Mouse (Mus musculus): Measurements from ENCODE around the gene Olfr1392. TPM values are rescaled to one million over a fixed set of nuclear protein-coding genes. Genes with fewer than 3 reads are reported as not detected.
"Not testable (repeated sequence)": the region's sequence is repeated elsewhere in the genome, so short reads cannot be mapped to it uniquely, and the experiment has no call there.

Olfr1392 gene
- polyA plus RNA-seq, 1 experiment = not detected

DNA sequence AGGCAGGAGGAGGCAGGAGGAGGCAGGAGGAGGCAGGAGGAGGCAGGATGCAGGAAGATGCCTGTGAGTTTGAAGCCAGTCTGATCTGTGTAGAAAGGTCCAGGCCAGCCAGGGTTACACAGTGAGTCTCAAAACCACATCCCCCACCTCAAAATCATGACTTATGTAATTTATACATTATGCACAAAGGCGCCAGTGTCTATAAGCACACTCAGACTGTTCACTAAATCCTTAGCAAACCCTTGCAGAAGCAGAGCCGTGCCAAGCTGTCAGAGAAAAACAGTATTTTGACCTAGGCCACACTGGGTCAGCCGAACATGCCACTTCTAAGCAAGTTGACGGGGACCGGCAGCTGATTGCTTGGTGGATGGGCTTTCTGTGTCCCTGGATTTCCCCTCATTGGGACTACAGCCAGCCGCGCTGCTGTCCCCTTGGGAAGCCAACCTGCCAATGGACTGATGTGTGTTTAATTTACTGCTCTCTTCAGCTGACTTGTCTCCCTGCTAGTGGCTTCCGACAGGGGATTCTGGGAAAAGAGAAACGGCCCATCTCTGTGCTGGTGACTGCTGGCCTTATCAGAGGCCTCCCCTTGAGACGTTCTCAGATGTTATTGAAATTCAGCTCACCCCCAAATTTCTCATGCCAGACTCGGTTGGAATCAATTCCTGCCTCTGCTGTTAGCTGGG lies 11.1 kb upstream of the Olfr1392 start:
- Histone ChIP-seq H3K4me1 (ENCODE audit: control insufficient read depth) (no peaks in the 10 kb centered on the region), H3K27me3 (ENCODE audit: control insufficient read depth) (no peaks in the 10 kb centered on the region), H3K36me3 (ENCODE audit: control insufficient read depth) (no peaks in the 10 kb centered on the region), H3K4me3 (replicated peaks) (no peak overlapping the region), H3K9me3 (ENCODE audit: control insufficient read depth, low read length) (no peaks in the 10 kb centered on the region)
- TF ChIP-seq TAL1 (IDR thresholded peaks at IDR 0.05; ENCODE audit: low read length) (no peak), GATA1 (IDR thresholded peaks at IDR 0.05; ENCODE audit: low read length) (no peak)

DNA sequence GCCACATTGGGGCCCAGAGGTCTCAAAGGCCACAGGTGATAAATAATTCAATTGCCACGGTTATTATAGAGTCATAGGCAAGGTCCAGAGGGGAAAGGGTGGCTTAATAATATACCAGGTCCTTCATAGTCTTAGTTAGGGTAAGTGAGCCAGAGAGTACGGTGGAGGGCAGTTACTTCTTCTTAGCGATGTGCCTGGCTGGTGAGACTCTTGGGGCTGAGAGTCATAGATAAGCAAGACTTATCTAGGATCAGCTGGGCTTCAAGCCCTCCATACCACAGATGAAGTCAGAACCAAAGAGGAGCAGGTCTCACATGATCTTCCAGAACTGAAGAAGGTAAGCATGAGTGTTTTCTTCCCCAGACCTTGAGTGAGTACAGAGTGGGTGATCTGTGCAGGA lies 6.9 kb upstream of the Olfr1392 start, which contains the start of gene Olfr1393:
Gene Olfr1393 (plus strand): TSS at position 83 of the 400 bp plus-strand sequence.
- Histone ChIP-seq H3K36me3 (ENCODE audit: control insufficient read depth) (no peaks in the 10 kb centered on the region), H3K27me3 (ENCODE audit: control insufficient read depth) (no peaks in the 10 kb centered on the region), H3K9me3 (ENCODE audit: control insufficient read depth, low read length) (no peaks in the 10 kb centered on the region), H3K4me1 (ENCODE audit: control insufficient read depth) (no peaks in the 10 kb centered on the region), H3K4me3 (replicated peaks) (no peak within 1 kb of the TSS)
- no peak for TF ChIP-seq GATA1 (IDR thresholded peaks at IDR 0.05; ENCODE audit: low read length)

DNA sequence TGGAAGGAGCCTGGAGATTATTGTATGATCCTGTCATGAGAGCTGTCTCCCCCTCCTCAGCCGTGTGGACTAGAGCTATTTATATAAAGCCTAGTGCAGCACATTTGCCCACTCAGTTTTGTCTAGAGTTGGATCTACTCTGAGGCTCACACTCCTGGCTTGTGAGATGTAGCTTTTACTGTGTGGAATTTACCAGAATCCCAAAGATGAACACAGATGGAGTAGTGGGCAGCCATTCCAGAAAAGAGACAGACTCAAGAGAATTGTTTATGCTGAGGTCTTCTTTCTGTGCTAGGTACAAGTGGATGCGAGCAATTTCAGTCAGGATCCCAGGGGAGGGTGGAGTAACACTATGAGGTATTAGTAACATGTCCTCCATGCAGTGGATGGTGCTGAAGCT lies 2.2 kb downstream of the Olfr1392 start:
- Histone ChIP-seq H3K4me3 (replicated peaks) (no peak overlapping the region), H3K9me3 (ENCODE audit: control insufficient read depth, low read length) (no peaks in the 10 kb centered on the region), H3K27me3 (ENCODE audit: control insufficient read depth) (no peaks in the 10 kb centered on the region), H3K36me3 (ENCODE audit: control insufficient read depth) (no peaks in the 10 kb centered on the region), H3K4me1 (ENCODE audit: control insufficient read depth) (no peaks in the 10 kb centered on the region)
- no peak for TF ChIP-seq TAL1 (IDR thresholded peaks at IDR 0.05; ENCODE audit: low read length)

DNA sequence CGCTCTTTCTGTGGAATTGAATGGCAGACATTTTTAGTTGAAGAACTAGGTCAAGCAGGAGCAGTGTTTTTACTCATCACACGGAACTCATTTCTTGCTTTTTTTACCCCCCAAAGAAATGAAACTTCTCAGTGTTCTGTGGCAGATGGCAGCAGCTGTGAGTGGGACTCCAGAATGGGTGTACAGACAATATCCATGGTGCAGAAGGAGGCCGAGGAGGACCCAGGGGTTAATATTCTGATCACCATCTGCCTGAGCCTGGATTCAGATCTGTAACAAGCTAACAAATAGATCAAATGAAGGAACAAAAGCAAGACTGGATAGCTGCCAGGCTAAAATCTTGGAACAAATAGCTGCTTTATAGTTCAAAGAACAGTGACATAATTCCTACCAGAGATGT lies 7.7 kb downstream of the Olfr1392 start:
- Histone ChIP-seq H3K4me1 (ENCODE audit: control insufficient read depth) (no peaks in the 10 kb centered on the region), H3K27me3 (ENCODE audit: control insufficient read depth) (no peaks in the 10 kb centered on the region), H3K36me3 (ENCODE audit: control insufficient read depth) (no peaks in the 10 kb centered on the region), H3K4me3 (replicated peaks) (no peak overlapping the region), H3K9me3 (ENCODE audit: control insufficient read depth, low read length) (no peaks in the 10 kb centered on the region)
- TF ChIP-seq TAL1 (IDR thresholded peaks at IDR 0.05; ENCODE audit: low read length) (no peak), GATA1 (IDR thresholded peaks at IDR 0.05; ENCODE audit: low read length) (no peak)

- Histone ChIP-seq H3K9me3 (ENCODE audit: control insufficient read depth, low read length) (no peaks in the 10 kb centered on the region), H3K36me3 (ENCODE audit: control insufficient read depth) (no peaks in the 10 kb centered on the region), H3K27me3 (ENCODE audit: control insufficient read depth) (no peaks in the 10 kb centered on the region), H3K4me1 (ENCODE audit: control insufficient read depth) (no peaks in the 10 kb centered on the region), H3K4me3 (replicated peaks) (no peak within 1 kb of the TSS)
- TF ChIP-seq GATA1 (IDR thresholded peaks at IDR 0.05; ENCODE audit: low read length) (no peak), TAL1 (IDR thresholded peaks at IDR 0.05; ENCODE audit: low read length) (no peak)
These were observed 19.4 kb downstream of the Olfr1392 start, which contains the start of gene Olfr10 for GRCm38 (mm10) chr11:49304441-49304840. Olfr10 (plus strand) TSS chr11:49304741.

DNA sequence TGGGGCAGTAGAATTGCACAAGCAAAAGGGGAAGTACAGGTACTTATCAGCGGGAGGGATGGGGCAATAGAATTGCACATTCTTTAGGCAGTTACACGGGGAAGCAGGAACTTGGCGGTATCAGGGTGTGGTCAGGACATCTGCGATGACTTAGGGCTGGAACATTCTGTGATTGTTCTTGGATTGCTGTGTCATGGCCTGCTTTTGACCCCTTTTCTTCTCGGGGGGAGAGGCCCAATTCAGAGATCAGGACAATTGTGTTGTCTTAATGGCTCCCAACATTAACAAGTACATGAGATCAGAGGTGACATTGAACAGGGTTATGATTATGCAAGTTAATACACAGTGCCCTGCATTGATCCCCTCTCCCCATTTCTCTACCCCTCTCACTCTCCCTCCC lies 23.5 kb downstream of the Olfr1392 start:
- not testable (repeated sequence) for H3K4me3 ChIP-seq (replicated peaks); H3K9me3 ChIP-seq (ENCODE audit: control insufficient read depth, low read length); H3K27me3 ChIP-seq (ENCODE audit: control insufficient read depth); H3K4me1 ChIP-seq (ENCODE audit: control insufficient read depth); H3K36me3 ChIP-seq (ENCODE audit: control insufficient read depth)

GRCm38 (mm10) chr11:49322442-49322841 lies 37.4 kb downstream of the Olfr1392 start, which contains the start of gene Olfr1391:
Olfr1391 (plus strand) TSS chr11:49322742.
- Histone ChIP-seq H3K4me1 (ENCODE audit: control insufficient read depth) (no peaks in the 10 kb centered on the region), H3K4me3 (replicated peaks) (no peak within 1 kb of the TSS)
- no peak for TF ChIP-seq TAL1 (IDR thresholded peaks at IDR 0.05; ENCODE audit: low read length)
- no peak for TF ChIP-seq GATA1 (IDR thresholded peaks at IDR 0.05; ENCODE audit: low read length)

GRCm38 (mm10) chr11:49326726-49327125 lies 41.6 kb downstream of the Olfr1392 start:
- TF ChIP-seq TAL1 (IDR thresholded peaks at IDR 0.05; ENCODE audit: low read length) = no peak
- no peak for TF ChIP-seq GATA1 (IDR thresholded peaks at IDR 0.05; ENCODE audit: low read length)
- Histone ChIP-seq H3K4me1 (ENCODE audit: control insufficient read depth) (no peaks in the 10 kb centered on the region), H3K27me3 (ENCODE audit: control insufficient read depth) (no peaks in the 10 kb centered on the region), H3K9me3 (ENCODE audit: control insufficient read depth, low read length) (no peaks in the 10 kb centered on the region), H3K36me3 (ENCODE audit: control insufficient read depth) (no peaks in the 10 kb centered on the region), H3K4me3 (replicated peaks) (no peak overlapping the region)

More at GRCm38 (mm10) chr11:49322442-49322841, 37.4 kb downstream of the Olfr1392 start, which contains the start of gene Olfr1391:
- Histone ChIP-seq H3K9me3 (ENCODE audit: control insufficient read depth, low read length) (no peaks in the 10 kb centered on the region), H3K27me3 (ENCODE audit: control insufficient read depth) (no peaks in the 10 kb centered on the region), H3K36me3 (ENCODE audit: control insufficient read depth) (no peaks in the 10 kb centered on the region)

GRCm38 (mm10) chr11:49329686-49330085 lies 44.6 kb downstream of the Olfr1392 start:
- Histone ChIP-seq H3K4me1 (ENCODE audit: control insufficient read depth) (no peaks in the 10 kb centered on the region), H3K9me3 (ENCODE audit: control insufficient read depth, low read length) (no peaks in the 10 kb centered on the region), H3K36me3 (ENCODE audit: control insufficient read depth) (no peaks in the 10 kb centered on the region), H3K4me3 (replicated peaks) (no peak overlapping the region), H3K27me3 (ENCODE audit: control insufficient read depth) (no peaks in the 10 kb centered on the region)
- TF ChIP-seq TAL1 (IDR thresholded peaks at IDR 0.05; ENCODE audit: low read length) (no peak), GATA1 (IDR thresholded peaks at IDR 0.05; ENCODE audit: low read length) (no peak)

DNA sequence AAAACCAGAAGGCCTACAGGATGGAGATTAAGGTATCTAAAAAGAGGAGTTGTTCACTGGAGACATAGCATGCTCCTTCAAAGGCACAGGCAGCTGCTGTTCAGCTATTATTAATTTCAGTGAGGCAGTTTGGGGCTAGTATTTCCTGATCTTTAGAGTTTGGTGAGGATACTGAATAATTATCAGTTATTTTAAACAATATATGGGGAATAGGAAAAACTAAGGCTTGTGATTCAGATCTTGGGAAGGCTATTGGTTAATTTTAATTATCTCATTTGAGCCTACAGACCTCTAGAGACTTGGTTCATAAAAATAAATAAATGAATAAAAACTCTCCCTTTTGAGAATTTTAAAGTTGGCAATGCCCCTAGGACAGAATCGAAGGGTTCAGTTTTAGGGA lies 49.8 kb downstream of the Olfr1392 start, which contains the start of gene Olfr1390:
Gene Olfr1390 (plus strand): TSS at position 301 of the 400 bp plus-strand sequence.
- Histone ChIP-seq H3K9me3 (ENCODE audit: control insufficient read depth, low read length) (no peaks in the 10 kb centered on the region), H3K4me1 (ENCODE audit: control insufficient read depth) (no peaks in the 10 kb centered on the region), H3K27me3 (ENCODE audit: control insufficient read depth) (no peaks in the 10 kb centered on the region), H3K4me3 (replicated peaks) (no peak within 1 kb of the TSS), H3K36me3 (ENCODE audit: control insufficient read depth) (no peaks in the 10 kb centered on the region)
- TF ChIP-seq TAL1 (IDR thresholded peaks at IDR 0.05; ENCODE audit: low read length) (no peak), GATA1 (IDR thresholded peaks at IDR 0.05; ENCODE audit: low read length) (no peak)

Measured in erythroblast, embryonic 14.5 days (primary cell).